Mouse (Mus musculus): ENCODE measurements around the gene Rnf222. TPM values are rescaled to one million over a fixed set of nuclear protein-coding genes. Genes with fewer than 3 reads are reported as not detected.
"Not testable (repeated sequence)": the region's sequence is repeated elsewhere in the genome, so short reads cannot be mapped to it uniquely, and the experiment has no call there.

Rnf222 gene
- polyA plus RNA-seq, 1 experiment from 2014 or later, result 0.30 TPM

- peaks cover 7% of the 10 kb centered on the region for H3K4me1 ChIP-seq
- WGBS, result 55% methylated on average over 3 of the region's 3 CpGs
- no peaks in the 10 kb centered on the region for H3K27me3 ChIP-seq
Measured at GRCm38 (mm10) chr11:68923191-68923590, 34.8 kb downstream of the Rnf222 start.

DNA sequence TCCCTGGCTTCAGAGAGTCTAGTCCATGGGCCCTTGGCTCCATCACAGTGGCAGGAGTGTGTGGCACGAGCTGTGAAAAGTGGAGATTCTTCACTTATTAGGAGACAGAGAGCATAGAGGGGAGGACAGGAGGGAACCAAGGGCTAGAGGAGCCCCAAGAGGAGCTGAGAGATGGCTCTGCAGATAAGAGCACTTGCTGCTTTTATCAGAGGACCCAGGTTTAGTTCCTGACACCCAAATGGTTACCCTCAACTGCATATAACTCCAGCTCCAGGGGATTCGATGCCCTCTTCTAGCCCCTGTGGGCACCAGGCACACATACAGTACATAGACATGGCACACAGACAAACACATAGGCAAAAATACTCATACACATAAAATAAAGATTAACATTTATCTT lies 36.4 kb downstream of the Rnf222 start:
- H3K4me2 ChIP-seq, result no peak overlapping the region
- whole genome bisulfite sequencing, result 84% methylated on average over 2 of the region's 2 CpGs
- ATAC-seq (ENCODE audit: insufficient number of reproducible peaks, insufficient read depth, low FRiP score, low TSS enrichment, low read depth), result no peak
- H3K27ac ChIP-seq, result no peak overlapping the region
- no peaks in the 10 kb centered on the region for H3K9me3 ChIP-seq
- H3K4me3 ChIP-seq, result no peak overlapping the region
- peaks cover 7% of the 10 kb centered on the region for H3K4me1 ChIP-seq
- no peak overlapping the region for H3K9ac ChIP-seq
- H3K27me3 ChIP-seq, result no peaks in the 10 kb centered on the region
- no peaks in the 10 kb centered on the region for H3K36me3 ChIP-seq

More at GRCm38 (mm10) chr11:68923191-68923590, 34.8 kb downstream of the Rnf222 start:
- no peak overlapping the region for H3K9ac ChIP-seq
- no peaks in the 10 kb centered on the region for H3K9me3 ChIP-seq
- no peak overlapping the region for H3K4me3 ChIP-seq
- ATAC-seq (ENCODE audit: insufficient number of reproducible peaks, insufficient read depth, low FRiP score, low TSS enrichment, low read depth), result no peak
- no peak overlapping the region for H3K27ac ChIP-seq
- H3K36me3 ChIP-seq, result no peaks in the 10 kb centered on the region
- no peak overlapping the region for H3K4me2 ChIP-seq

DNA sequence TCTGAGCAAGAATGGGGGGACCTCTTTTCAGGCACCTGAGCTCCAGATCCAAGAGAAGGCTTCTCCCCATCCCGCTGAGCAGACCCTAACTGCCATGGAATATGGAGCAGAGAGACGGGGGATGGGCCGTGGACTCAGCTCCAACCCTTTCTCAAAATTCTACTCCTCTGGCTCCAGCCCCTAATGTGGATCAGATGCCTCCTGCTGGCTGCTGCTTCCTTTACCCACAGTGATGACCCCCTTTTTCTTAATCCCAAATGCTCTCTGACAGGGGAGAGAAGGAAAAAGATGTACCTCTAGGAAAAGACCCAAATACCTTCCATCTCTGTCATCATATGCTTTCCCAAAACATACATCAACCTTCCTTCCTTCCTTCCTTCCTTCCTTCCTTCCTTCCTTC lies 38.6 kb downstream of the Rnf222 start, which contains the start of gene Odf4:
Odf4 (minus strand) TSS at position 101 of the 400 bp plus-strand sequence.
- no peak within 1 kb of the TSS for H3K4me2 ChIP-seq
- H3K4me1 ChIP-seq, result peaks cover 3% of the 10 kb centered on the region
- no peaks in the 10 kb centered on the region for H3K27me3 ChIP-seq
- no peak within 1 kb of the TSS for H3K9ac ChIP-seq
- no peak within 1 kb of the TSS for H3K4me3 ChIP-seq
- no peaks in the 10 kb centered on the region for H3K36me3 ChIP-seq
- 56% methylated on average over 3 of the region's 3 CpGs for WGBS
- no peak for ATAC-seq (ENCODE audit: insufficient number of reproducible peaks, insufficient read depth, low FRiP score, low TSS enrichment, low read depth)
- H3K27ac ChIP-seq, result no peak within 1 kb of the TSS
- H3K9me3 ChIP-seq, result no peaks in the 10 kb centered on the region

DNA sequence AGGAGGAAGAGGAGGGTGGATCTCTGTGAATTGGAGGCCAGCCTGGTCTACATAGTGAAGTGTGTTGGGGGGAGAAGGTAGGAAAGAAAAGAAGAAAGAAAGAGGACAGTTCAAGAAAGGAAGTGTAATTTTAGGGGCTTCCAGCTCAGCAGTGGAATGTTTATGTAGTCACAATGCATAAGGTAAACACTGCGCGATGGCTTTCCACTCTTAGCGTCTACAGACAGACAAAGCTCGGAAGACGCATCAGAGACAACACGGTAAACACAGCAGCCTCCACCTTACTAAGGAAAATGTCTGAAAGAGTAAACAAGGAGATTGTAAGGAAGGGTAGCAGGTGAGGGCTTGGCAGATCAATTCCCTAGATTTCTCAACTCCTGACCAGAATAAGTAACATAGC lies 41.6 kb downstream of the Rnf222 start:
- Histone ChIP-seq H3K4me2 (no peak overlapping the region), H3K4me1 (no peaks in the 10 kb centered on the region), H3K27ac (no peak overlapping the region), H3K9ac (no peak overlapping the region), H3K4me3 (no peak overlapping the region), H3K27me3 (no peaks in the 10 kb centered on the region), H3K9me3 (no peaks in the 10 kb centered on the region), H3K36me3 (no peaks in the 10 kb centered on the region)
- ATAC-seq (ENCODE audit: insufficient number of reproducible peaks, insufficient read depth, low FRiP score, low TSS enrichment, low read depth), result no peak
- 76% methylated on average over 6 of the region's 6 CpGs for WGBS

DNA sequence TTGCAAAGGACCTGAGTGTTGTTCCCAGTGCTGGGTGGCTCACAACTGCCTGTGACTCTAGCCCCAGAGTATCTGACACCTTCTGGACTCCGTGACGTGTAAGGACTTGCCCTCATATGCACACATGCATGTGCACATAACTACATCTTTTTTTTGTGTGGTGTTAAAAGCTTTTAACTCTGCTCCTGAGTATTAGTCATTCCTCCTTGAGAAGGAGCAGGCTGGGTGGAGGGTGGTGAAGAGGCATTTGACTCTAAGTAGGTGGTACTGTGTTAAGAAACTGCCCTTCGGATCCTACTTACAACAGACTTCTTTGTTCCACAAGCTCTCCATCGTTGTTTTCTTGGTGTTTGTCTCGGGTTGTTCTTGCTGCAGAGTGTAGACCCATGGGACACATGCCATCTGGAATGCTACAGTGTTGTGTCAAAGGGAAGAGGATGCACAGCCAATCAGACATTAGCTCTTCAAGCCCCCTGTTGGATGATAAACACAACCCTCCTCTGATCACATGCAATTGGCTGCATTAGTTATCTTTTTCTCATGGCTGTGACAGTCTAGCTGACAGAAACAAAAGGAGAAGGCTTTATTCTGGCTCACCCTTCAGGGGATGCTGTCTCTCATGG lies 45.6 kb downstream of the Rnf222 start:
- Histone ChIP-seq H3K4me3 (no peak overlapping the region), H3K27me3 (no peaks in the 10 kb centered on the region), H3K27ac (no peak overlapping the region), H3K4me1 (no peaks in the 10 kb centered on the region), H3K36me3 (no peaks in the 10 kb centered on the region), H3K4me2 (no peak overlapping the region), H3K9ac (no peak overlapping the region), H3K9me3 (no peaks in the 10 kb centered on the region)
- ATAC-seq (ENCODE audit: insufficient number of reproducible peaks, insufficient read depth, low FRiP score, low TSS enrichment, low read depth), result no peak
- WGBS, result 62% methylated on average over 5 of the region's 5 CpGs

- not testable (repeated sequence) for H3K4me1 ChIP-seq; ATAC-seq (ENCODE audit: insufficient number of reproducible peaks, insufficient read depth, low FRiP score, low TSS enrichment, low read depth); H3K4me3 ChIP-seq; H3K27me3 ChIP-seq; H3K9ac ChIP-seq; H3K36me3 ChIP-seq; H3K27ac ChIP-seq; H3K9me3 ChIP-seq; H3K4me2 ChIP-seq
- 87% methylated on average over 4 of the region's 4 CpGs for WGBS
Measured at GRCm38 (mm10) chr11:68936951-68937350, 48.6 kb downstream of the Rnf222 start.

GRCm38 (mm10) chr11:68939451-68940304 lies 51.3 kb downstream of the Rnf222 start:
- H3K36me3 ChIP-seq, result no peaks in the 10 kb centered on the region
- no peaks in the 10 kb centered on the region for H3K27me3 ChIP-seq
- peak overlapping the region; percentile 52 for H3K4me3 ChIP-seq
- no peaks in the 10 kb centered on the region for H3K9me3 ChIP-seq
- ATAC-seq (ENCODE audit: insufficient number of reproducible peaks, insufficient read depth, low FRiP score, low TSS enrichment, low read depth), result peak; percentile 99
- peak overlapping the region; percentile 66 for H3K4me2 ChIP-seq
- H3K27ac ChIP-seq, result peak overlapping the region; percentile 65; the same call in 1 of the 2 replicates
- H3K4me1 ChIP-seq, result peaks cover 7% of the 10 kb centered on the region
- WGBS, result 2% methylated on average over 16 of the region's 16 CpGs
- peak overlapping the region; percentile 74 for H3K9ac ChIP-seq

- no peaks in the 10 kb centered on the region for H3K9me3 ChIP-seq
- peak overlapping the region; percentile 74 for H3K9ac ChIP-seq
- H3K4me1 ChIP-seq, result peaks cover 7% of the 10 kb centered on the region
- peak overlapping the region; percentile 52 for H3K4me3 ChIP-seq
- no peaks in the 10 kb centered on the region for H3K27me3 ChIP-seq
- 61% methylated on average over 4 of the region's 4 CpGs for WGBS
- H3K4me2 ChIP-seq, result peak overlapping the region; percentile 66
- peak overlapping the region; percentile 65 for H3K27ac ChIP-seq
- ATAC-seq (ENCODE audit: insufficient number of reproducible peaks, insufficient read depth, low FRiP score, low TSS enrichment, low read depth), result no peak
- H3K36me3 ChIP-seq, result no peaks in the 10 kb centered on the region
Measured at GRCm38 (mm10) chr11:68940516-68940915, 52.2 kb downstream of the Rnf222 start.

DNA sequence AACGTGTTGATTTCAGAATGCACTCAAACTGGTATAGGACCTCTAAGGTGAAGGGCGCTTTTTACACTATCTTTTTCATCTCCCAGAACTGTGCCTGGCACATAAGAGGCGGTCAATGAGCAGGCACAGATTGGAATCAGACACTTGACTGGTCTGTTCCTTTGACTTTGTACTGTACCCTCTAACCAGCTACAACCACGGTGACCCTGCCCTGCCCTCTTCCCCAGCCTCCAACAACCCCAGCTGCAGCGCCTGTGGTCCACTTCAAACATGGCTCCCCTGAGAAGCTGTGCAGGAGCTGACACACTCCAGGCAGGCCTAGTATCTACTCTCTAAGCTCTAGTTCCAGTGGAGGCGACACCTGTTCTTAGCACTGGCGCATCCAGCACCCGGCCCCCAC lies 54.4 kb downstream of the Rnf222 start:
- H3K9me3 ChIP-seq, result no peaks in the 10 kb centered on the region

DNA sequence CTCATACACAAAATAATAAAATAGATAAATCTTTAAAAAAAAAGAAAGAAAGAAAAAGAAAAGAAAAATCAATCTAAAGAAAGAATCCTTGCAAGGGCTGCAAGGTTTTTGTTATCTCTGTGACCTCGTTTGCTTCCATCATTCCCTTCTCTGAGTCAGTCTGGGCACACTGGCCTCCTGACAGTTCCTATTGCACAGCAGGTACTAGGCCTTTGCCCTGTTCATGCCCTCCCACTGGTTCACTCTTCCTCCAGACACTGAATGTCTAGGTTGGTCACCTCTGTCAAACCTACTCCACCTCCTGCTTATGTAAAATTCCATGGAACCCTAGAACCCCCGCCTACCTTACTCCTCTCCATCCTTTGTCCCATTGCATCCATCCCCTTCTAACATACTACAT lies 56.9 kb downstream of the Rnf222 start:
- Histone ChIP-seq H3K4me1 (peaks cover 17% of the 10 kb centered on the region), H3K4me2 (no peak overlapping the region), H3K4me3 (no peak overlapping the region), H3K27me3 (peaks cover 16% of the 10 kb centered on the region), H3K27ac (no peak overlapping the region), H3K9me3 (no peaks in the 10 kb centered on the region), H3K9ac (no peak overlapping the region), H3K36me3 (no peaks in the 10 kb centered on the region)
- WGBS, result 79% methylated on average over 2 of the region's 2 CpGs
- ATAC-seq (ENCODE audit: insufficient number of reproducible peaks, insufficient read depth, low FRiP score, low TSS enrichment, low read depth), result no peak

More for the DNA sequence above, 54.4 kb downstream of the Rnf222 start:
- Histone ChIP-seq H3K27me3 (peaks cover 15% of the 10 kb centered on the region), H3K27ac (no peak overlapping the region), H3K9ac (no peak overlapping the region), H3K4me2 (no peak overlapping the region), H3K36me3 (no peaks in the 10 kb centered on the region), H3K4me1 (peaks cover 19% of the 10 kb centered on the region), H3K4me3 (no peak overlapping the region)
- no peak for ATAC-seq (ENCODE audit: insufficient number of reproducible peaks, insufficient read depth, low FRiP score, low TSS enrichment, low read depth)
- 85% methylated on average over 8 of the region's 8 CpGs for WGBS
